Mouse (Mus musculus) forebrain, embryonic 16.5 days (tissue): Measurements from ENCODE around the gene Vmn1r232. TPM values are rescaled to one million over a fixed set of nuclear protein-coding genes. Genes with fewer than 3 reads are reported as not detected.

ENCODE experiments used
- ATAC-seq: fragments of 200-750 bp; cut with Nextera tagmentation; 2 replicates; pipeline ENCODE4 v1.8.0; 2017; ENCODE audit warnings: mild to moderate bottlenecking, moderate library complexity
- H3K27ac ChIP-seq: fragments of 300-500 bp; sonication (generic); 2 replicates; pipeline ENCODE4 v1.5.1; 2014; ENCODE audit warnings: low read length, control low read depth
- H3K27me3 ChIP-seq: fragments of 300-500 bp; sonication (generic); replicated peaks from 2 replicates; pipeline ENCODE4 v1.6.1; 2014; ENCODE audit warnings: low read length; ENCODE audit not compliant: control insufficient read depth, insufficient read depth
- H3K36me3 ChIP-seq: fragments of 300-500 bp; sonication (generic); 2 replicates; pipeline ENCODE4 v1.6.1; 2014; ENCODE audit not compliant: control insufficient read depth, insufficient read depth
- H3K4me1 ChIP-seq: fragments of 300-500 bp; sonication (generic); replicated peaks from 2 replicates; pipeline ENCODE4 v1.6.1; 2014; ENCODE audit warnings: low read length; ENCODE audit not compliant: control insufficient read depth, insufficient read depth
- H3K4me2 ChIP-seq: fragments of 300-500 bp; sonication (generic); 2 replicates; pipeline ENCODE4 v1.6.1; 2014; ENCODE audit warnings: mild to moderate bottlenecking, low read length, control low read depth
- H3K4me3 ChIP-seq: fragments of 300-500 bp; sonication (generic); replicated peaks from 2 replicates; pipeline ENCODE4 v1.5.1; 2014; ENCODE audit warnings: mild to moderate bottlenecking, low read length, control low read depth
- H3K9ac ChIP-seq: fragments of 300-500 bp; sonication (generic); replicated peaks from 2 replicates; pipeline ENCODE4 v1.6.1; 2014; ENCODE audit warnings: low read depth, low read length, control low read depth
- H3K9me3 ChIP-seq: fragments of 300-500 bp; sonication (generic); 2 replicates; pipeline ENCODE4 v1.6.1; 2016; ENCODE audit warnings: low read length; ENCODE audit not compliant: control insufficient read depth
- WGBS: fragments of 180-500 bp; shearing (Covaris S2); extraction: QIAGEN DNeasy Blood & Tissue Kit; methylation state at CpG from one replicate; pipeline ENCODE4 v1.1.7; 2014; 5-methylcytosine and 5-hydroxymethylcytosine counted together
- polyA plus RNA-seq: library from polyadenylated mRNA; unstranded; fragments of >200 nt; fragmentation: Nextera tagmentation; extraction: Ambion mirVana; gene quantifications from 2 replicates; pipeline ENCODE4 v1.2.1, GENCODE M21; 2015

Vmn1r232 gene
- polyA plus RNA-seq = not detected in 2 replicates

DNA sequence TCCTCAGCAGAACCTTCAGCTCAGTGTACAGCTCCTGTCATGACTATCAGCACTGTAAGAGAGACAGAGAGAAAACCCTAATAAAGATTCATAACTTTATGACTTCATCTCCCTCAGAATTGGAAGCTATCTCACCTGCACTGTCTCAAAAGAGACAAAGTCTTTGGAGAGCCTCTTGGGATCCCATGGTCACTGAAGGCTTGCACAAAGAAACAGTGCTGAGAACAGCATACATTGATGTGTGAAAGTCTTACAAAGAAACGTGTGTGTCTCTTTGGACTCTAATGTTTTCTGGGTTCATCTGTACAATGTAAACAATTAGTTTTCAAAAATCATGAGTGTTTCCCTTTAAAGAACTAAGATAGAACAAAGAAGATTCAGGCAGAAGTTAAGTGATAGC, at the start of gene Vmn1r232:
Gene Vmn1r232, minus strand, starts transcription at position 101 of the 400 bp plus-strand sequence.
- no peak within 1 kb of the TSS for H3K4me2 ChIP-seq
- no peak within 1 kb of the TSS for H3K27ac ChIP-seq
- 53% methylated on average over 1 of the region's 1 CpGs for WGBS
- H3K4me1 ChIP-seq = no peaks in the 10 kb centered on the region
- H3K36me3 ChIP-seq = no peaks in the 10 kb centered on the region
- no peak within 1 kb of the TSS for H3K4me3 ChIP-seq
- no peaks in the 10 kb centered on the region for H3K9me3 ChIP-seq
- no peaks in the 10 kb centered on the region for H3K27me3 ChIP-seq
- no peak within 1 kb of the TSS for H3K9ac ChIP-seq
- no peak for ATAC-seq

DNA sequence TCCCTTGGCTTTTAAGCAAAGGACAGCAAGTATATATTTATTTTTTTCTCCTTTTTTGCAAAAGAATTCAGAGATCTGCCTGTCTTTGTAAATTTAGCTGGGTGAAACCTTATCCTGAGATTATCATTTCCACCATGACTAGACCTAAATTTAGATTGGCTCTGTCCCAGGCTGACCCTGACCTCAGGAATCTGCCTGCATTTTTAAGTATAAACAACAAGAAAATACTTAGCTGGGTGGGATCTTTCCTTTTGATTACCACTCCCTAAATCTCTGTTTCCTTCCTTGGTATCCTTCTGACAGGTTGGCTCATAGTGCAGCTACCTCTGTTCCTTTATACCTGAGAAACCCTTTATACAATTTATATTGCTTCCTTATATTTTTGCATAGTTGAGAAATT, 47.2 kb upstream of the Vmn1r232 start:
- H3K36me3 ChIP-seq = peaks cover 56% of the 10 kb centered on the region
- H3K9me3 ChIP-seq = no peaks in the 10 kb centered on the region
- H3K27ac ChIP-seq = no peak overlapping the region
- H3K9ac ChIP-seq = no peak overlapping the region
- no peaks in the 10 kb centered on the region for H3K4me1 ChIP-seq
- H3K4me3 ChIP-seq = no peak overlapping the region
- no peak overlapping the region for H3K4me2 ChIP-seq
- H3K27me3 ChIP-seq = no peaks in the 10 kb centered on the region
- no peak for ATAC-seq

GRCm38 (mm10) chr17:20965421-20965820, 45.9 kb upstream of the Vmn1r232 start:
- no peak overlapping the region for H3K4me3 ChIP-seq
- H3K4me2 ChIP-seq = no peak overlapping the region
- 86% methylated on average over 4 of the region's 4 CpGs for WGBS
- no peaks in the 10 kb centered on the region for H3K4me1 ChIP-seq
- H3K27me3 ChIP-seq = no peaks in the 10 kb centered on the region
- H3K27ac ChIP-seq = no peak overlapping the region
- H3K9ac ChIP-seq = no peak overlapping the region
- no peaks in the 10 kb centered on the region for H3K9me3 ChIP-seq
- H3K36me3 ChIP-seq = peaks cover 69% of the 10 kb centered on the region
- ATAC-seq = no peak

DNA sequence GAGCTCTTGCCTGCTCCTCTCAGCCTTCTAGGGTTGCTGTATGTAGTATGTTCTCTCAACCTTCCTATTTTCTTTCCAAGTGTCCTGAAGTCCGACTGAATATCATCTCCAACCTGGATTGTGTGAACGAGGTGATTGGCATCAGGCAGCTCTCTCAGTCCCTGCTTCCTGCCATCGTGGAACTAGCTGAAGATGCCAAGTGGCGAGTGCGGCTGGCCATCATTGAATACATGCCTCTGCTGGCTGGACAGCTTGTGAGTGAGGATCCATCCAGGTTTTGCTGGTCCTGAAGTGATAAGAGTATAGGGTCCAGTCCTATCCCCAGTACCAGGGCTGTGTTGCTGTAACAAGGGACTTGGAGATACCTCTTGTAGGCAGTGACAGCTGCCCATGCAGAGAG, 40.9 kb upstream of the Vmn1r232 start:
- Histone ChIP-seq H3K4me1 (no peaks in the 10 kb centered on the region), H3K27me3 (no peaks in the 10 kb centered on the region), H3K4me3 (no peak overlapping the region), H3K9me3 (no peaks in the 10 kb centered on the region), H3K27ac (no peak overlapping the region), H3K4me2 (no peak overlapping the region), H3K36me3 (peaks cover 89% of the 10 kb centered on the region), H3K9ac (no peak overlapping the region)
- no peak for ATAC-seq
- 95% methylated on average over 5 of the region's 5 CpGs for WGBS

DNA sequence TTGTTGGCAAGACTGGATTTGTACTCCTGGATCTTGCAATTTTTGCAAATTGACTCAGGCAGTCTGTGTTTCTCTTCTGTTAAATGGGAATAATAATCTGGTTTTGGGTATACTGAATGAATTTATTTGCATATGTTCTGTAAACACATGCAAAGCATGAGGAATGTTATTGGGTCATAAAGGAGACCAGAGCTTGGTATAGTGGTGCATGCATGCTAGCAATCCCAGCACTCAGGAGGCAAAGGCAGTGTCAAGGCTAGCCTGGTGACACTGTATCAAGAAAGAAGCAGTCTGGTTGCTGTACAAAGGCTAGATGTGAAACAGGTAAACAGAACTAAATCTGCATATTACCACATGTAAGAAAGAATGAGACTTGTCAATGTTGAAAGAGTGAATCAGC, 27.1 kb upstream of the Vmn1r232 start:
- Histone ChIP-seq H3K9me3 (no peaks in the 10 kb centered on the region), H3K4me3 (peak overlapping the region; percentile 69), H3K27me3 (no peaks in the 10 kb centered on the region), H3K36me3 (peaks cover under 1% of the 10 kb centered on the region; the same call in 1 of the 2 replicates), H3K9ac (peak overlapping the region; percentile 93), H3K4me1 (peaks cover 34% of the 10 kb centered on the region), H3K27ac (no peak overlapping the region), H3K4me2 (peak overlapping the region; percentile 83)
- ATAC-seq = no peak

GRCm38 (mm10) chr17:20946026-20946565, 26.6 kb upstream of the Vmn1r232 start:
- Histone ChIP-seq H3K27ac (peak overlapping the region; percentile 99), H3K4me2 (peak overlapping the region; percentile 83), H3K9me3 (no peaks in the 10 kb centered on the region), H3K4me1 (peaks cover 34% of the 10 kb centered on the region), H3K4me3 (peak overlapping the region; percentile 69), H3K27me3 (no peaks in the 10 kb centered on the region), H3K9ac (peak overlapping the region; percentile 93), H3K36me3 (no peaks in the 10 kb centered on the region)
- WGBS = under 1% methylated on average over 13 of the region's 13 CpGs
- no peak for ATAC-seq

GRCm38 (mm10) chr17:20944985-20945891, 25.7 kb upstream of the Vmn1r232 start, which contains the start of gene Ppp2r1a:
Gene Ppp2r1a, plus strand, starts transcription at chr17:20945311.
- peak within 1 kb of the TSS; percentile 83 for H3K4me2 ChIP-seq
- no peaks in the 10 kb centered on the region for H3K9me3 ChIP-seq
- ATAC-seq = peak; percentile 98
- H3K36me3 ChIP-seq = no peaks in the 10 kb centered on the region
- peak within 1 kb of the TSS; percentile 99 for H3K27ac ChIP-seq
- H3K4me1 ChIP-seq = peaks cover 34% of the 10 kb centered on the region
- under 1% methylated on average over 69 of the region's 69 CpGs for WGBS
- H3K9ac ChIP-seq = peak within 1 kb of the TSS; percentile 93
- H3K4me3 ChIP-seq = peak within 1 kb of the TSS; percentile 69
- H3K27me3 ChIP-seq = no peaks in the 10 kb centered on the region

DNA sequence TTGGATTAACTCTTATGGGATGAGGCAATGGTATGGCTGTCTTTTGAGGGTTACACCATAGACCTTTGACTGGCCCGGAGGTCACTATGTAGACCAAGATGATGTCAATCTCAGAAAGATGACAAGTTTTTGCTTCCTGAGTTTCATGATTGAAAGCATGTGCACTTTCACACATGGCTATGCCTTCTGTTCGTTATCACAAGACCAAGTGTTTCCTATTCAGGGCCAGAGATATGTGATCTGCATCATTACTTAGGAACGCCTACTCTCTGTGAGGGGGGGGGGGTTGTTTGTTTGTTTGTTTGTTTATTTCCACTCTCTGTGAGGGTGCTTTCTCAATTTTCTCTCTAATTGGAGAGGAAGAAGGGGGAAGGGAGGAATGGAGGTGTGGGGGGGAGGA, 24.7 kb upstream of the Vmn1r232 start:
- WGBS = 43% methylated on average over 3 of the region's 3 CpGs
- peak overlapping the region; percentile 69 for H3K9ac ChIP-seq
- ATAC-seq = no peak
- H3K27me3 ChIP-seq = no peaks in the 10 kb centered on the region
- H3K4me2 ChIP-seq = peak overlapping the region; percentile 71
- peak overlapping the region; percentile 68 for H3K4me3 ChIP-seq
- H3K4me1 ChIP-seq = peaks cover 32% of the 10 kb centered on the region
- H3K36me3 ChIP-seq = no peaks in the 10 kb centered on the region
- peak overlapping the region; percentile 96 for H3K27ac ChIP-seq
- no peaks in the 10 kb centered on the region for H3K9me3 ChIP-seq

DNA sequence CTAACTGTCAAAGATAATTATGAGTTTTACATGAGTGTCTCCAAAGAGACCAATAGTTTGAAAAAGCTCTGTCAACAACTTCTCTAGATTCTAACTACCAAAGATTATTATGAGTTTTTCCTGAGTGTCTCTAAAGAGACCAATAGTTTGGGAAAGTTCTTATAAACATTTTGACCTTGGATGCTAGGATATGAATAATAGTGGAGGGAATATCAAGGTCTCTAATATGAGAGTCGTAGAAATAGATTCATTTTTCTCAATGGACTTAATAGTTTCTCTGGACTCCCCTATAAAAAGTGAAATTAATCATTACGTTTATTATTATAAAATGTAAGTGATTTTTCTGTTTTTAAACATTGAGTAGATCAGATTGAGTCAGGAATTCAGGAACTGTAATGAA, 14.5 kb downstream of the Vmn1r232 start, which contains the start of gene Vmn1r231:
Gene Vmn1r231, minus strand, starts transcription at position 101 of the 400 bp plus-strand sequence.
- ATAC-seq = no peak
- Histone ChIP-seq H3K36me3 (no peaks in the 10 kb centered on the region), H3K4me2 (no peak within 1 kb of the TSS), H3K27ac (no peak within 1 kb of the TSS), H3K9me3 (no peaks in the 10 kb centered on the region), H3K27me3 (no peaks in the 10 kb centered on the region), H3K4me1 (no peaks in the 10 kb centered on the region), H3K4me3 (no peak within 1 kb of the TSS), H3K9ac (no peak within 1 kb of the TSS)
- WGBS = 73% methylated on average over 2 of the region's 2 CpGs
